ENCODE assay signal across 10 mouse cellular contexts in the genomic region with DNA sequence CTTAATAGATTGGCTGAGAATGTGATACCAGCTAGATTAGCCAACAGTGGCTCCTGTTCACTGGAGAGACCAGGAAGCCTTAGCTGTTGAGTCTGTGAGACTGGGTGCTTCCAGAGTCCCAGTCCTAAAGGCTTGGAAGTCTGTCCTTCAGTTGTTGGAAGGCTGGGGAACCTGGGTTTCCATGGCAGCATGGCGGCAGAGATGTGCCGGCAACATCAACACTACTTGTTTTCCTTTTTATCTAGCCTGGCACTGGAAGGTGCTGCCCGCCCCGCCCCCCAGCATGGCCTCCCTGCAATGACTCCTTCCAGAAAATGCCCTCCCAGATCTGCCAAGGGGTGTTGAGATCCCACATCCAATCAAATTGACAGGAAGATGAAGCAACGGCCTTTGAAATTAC.
"Had no signal": no experiment of that assay in that cellular context is flagged by ENCODE, and none has a peak within 500 bp of the region (broad histone marks: within the 10 kb centered on the region; RNA-seq: fewer than 3 reads in every experiment).

No protein-coding gene starts in this region.

- H3K9me3 ChIP-seq: limb, embryonic 13.5 days had no signal

- H3K27ac ChIP-seq: kidney, postnatal 0 days; layer of hippocampus, adult 2 months; limb, embryonic 13.5 days; liver, embryonic 14.5 days had no signal

- H3K4me1 ChIP-seq: limb, embryonic 13.5 days had no signal

- ATAC-seq: intestine, embryonic 16.5 days; midbrain, embryonic 16.5 days had no signal

- DNase-seq: kidney, adult 2 months; left cerebral cortex, postnatal 4 days; right cerebral cortex, adult 18-20 months; right cerebral cortex, postnatal 25 days had no signal

- H3K9ac ChIP-seq: limb, embryonic 13.5 days; liver, embryonic 14.5 days had no signal

- H3K4me2 ChIP-seq: limb, embryonic 13.5 days had no signal

- H3K36me3 ChIP-seq: limb, embryonic 13.5 days had no signal

- H3K27me3 ChIP-seq: limb, embryonic 13.5 days had no signal

- H3K4me3 ChIP-seq: layer of hippocampus, adult 2 months; limb, embryonic 13.5 days had no signal
